Mouse (Mus musculus): ENCODE data around the gene Psme4. TPM values are rescaled to one million over a fixed set of nuclear protein-coding genes. Genes with fewer than 3 reads are reported as not detected.

Psme4 gene
- polyA plus RNA-seq, 1 experiment from 2014 or later = 16.4 TPM

DNA sequence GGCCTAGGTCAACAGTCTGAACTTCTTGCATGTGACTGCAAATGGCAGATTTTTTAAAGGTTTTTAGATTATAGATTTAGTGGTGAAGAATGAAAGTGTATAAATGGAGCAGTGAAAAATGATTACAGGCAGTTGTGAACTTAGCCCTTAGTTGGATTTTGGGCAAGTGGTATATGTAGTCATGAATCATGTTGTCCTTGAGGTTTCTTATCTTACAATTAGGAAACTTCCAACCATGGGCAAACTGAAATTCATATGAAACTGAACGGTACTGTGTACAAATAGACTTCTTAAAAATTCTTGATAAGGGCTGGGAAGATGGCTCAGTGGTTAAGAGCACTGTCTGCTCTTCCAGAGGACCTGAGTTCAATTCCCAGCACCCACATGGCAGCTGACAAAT lies 22.2 kb downstream of the Psme4 start:
- Histone ChIP-seq H3K4me3 (replicated peaks) (no peak overlapping the region), H3K36me3 (no peaks in the 10 kb centered on the region), H3K9me3 (no peaks in the 10 kb centered on the region), H3K27me3 (replicated peaks) (no peaks in the 10 kb centered on the region), H3K9ac (no peak overlapping the region), H3K4me2 (replicated peaks) (no peak overlapping the region), H3K4me1 (replicated peaks) (no peaks in the 10 kb centered on the region), H3K27ac (no peak overlapping the region)
- no peak for ATAC-seq
- 91% methylated on average over 1 of the region's 1 CpGs for WGBS

- Histone ChIP-seq H3K4me2 (replicated peaks) (no peak overlapping the region), H3K4me1 (replicated peaks) (no peaks in the 10 kb centered on the region), H3K9me3 (no peaks in the 10 kb centered on the region), H3K27ac (no peak overlapping the region), H3K9ac (no peak overlapping the region), H3K4me3 (replicated peaks) (no peak overlapping the region), H3K36me3 (no peaks in the 10 kb centered on the region), H3K27me3 (replicated peaks) (no peaks in the 10 kb centered on the region)
- WGBS = 91% methylated on average over 2 of the region's 2 CpGs
- no peak for ATAC-seq
These were observed 25.7 kb downstream of the Psme4 start for GRCm38 (mm10) chr11:30797236-30797635.

DNA sequence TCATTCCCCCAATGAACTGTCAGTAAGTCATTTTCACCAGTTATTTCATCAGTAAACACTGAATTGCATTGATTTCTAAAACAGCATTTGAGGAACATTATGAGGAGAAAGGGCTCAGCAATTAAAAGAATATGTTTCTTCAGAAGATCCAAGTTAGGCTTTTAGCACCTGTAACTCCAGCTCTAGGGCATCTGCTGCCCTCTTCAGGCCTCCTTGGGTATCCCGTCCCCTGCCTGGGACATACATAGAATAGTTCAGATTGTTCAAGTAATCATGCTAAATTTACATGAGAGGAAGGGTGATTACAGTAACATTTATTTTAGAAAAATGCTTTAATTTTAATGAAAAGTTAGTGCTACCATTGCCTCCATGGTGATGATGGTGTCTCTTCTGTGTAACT lies 28.0 kb downstream of the Psme4 start:
- H3K9ac ChIP-seq = no peak overlapping the region
- no peaks in the 10 kb centered on the region for H3K4me1 ChIP-seq (replicated peaks)
- no peaks in the 10 kb centered on the region for H3K27me3 ChIP-seq (replicated peaks)
- H3K4me3 ChIP-seq (replicated peaks) = no peak overlapping the region
- H3K4me2 ChIP-seq (replicated peaks) = no peak overlapping the region
- no peaks in the 10 kb centered on the region for H3K9me3 ChIP-seq
- 0 out of 2 replicates have a peak, but pooled peaks have one; percentile 47 for ATAC-seq
- 70% methylated on average over 1 of the region's 1 CpGs for WGBS
- no peaks in the 10 kb centered on the region for H3K36me3 ChIP-seq
- no peak overlapping the region for H3K27ac ChIP-seq

DNA sequence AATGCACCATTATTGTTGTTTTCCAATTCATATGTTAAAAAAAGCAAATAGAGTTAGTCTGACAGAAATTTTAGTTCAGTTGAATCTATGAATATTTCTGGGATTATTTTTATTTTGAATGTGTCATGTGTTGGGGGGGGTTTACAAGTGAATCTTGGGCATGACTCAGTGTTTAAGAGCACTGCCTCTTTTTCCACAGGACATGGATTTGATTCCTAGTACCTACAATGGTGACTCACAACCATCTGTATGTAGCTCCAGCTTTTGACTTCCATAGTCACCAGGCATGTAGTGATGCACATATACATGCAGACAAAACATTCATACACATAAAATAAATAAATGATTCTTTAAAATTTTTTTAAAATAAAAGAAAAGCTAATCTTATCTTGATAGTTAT lies 28.6 kb downstream of the Psme4 start:
- no peaks in the 10 kb centered on the region for H3K9me3 ChIP-seq
- no peaks in the 10 kb centered on the region for H3K36me3 ChIP-seq
- H3K4me1 ChIP-seq (replicated peaks) = no peaks in the 10 kb centered on the region
- no peak for ATAC-seq
- no peak overlapping the region for H3K27ac ChIP-seq
- no peak overlapping the region for H3K4me2 ChIP-seq (replicated peaks)
- no peak overlapping the region for H3K4me3 ChIP-seq (replicated peaks)
- H3K27me3 ChIP-seq (replicated peaks) = no peaks in the 10 kb centered on the region
- H3K9ac ChIP-seq = no peak overlapping the region

- Histone ChIP-seq H3K27ac (no peak overlapping the region), H3K4me2 (replicated peaks) (no peak overlapping the region), H3K9ac (no peak overlapping the region), H3K9me3 (no peaks in the 10 kb centered on the region), H3K36me3 (no peaks in the 10 kb centered on the region), H3K4me3 (replicated peaks) (no peak overlapping the region), H3K4me1 (replicated peaks) (no peaks in the 10 kb centered on the region), H3K27me3 (replicated peaks) (no peaks in the 10 kb centered on the region)
- no peak for ATAC-seq
- WGBS = 82% methylated on average over 1 of the region's 1 CpGs
These were observed 30.9 kb downstream of the Psme4 start for GRCm38 (mm10) chr11:30802421-30802820.

- ATAC-seq = no peak
- no peak overlapping the region for H3K27ac ChIP-seq
- H3K4me2 ChIP-seq (replicated peaks) = no peak overlapping the region
- H3K9me3 ChIP-seq = no peaks in the 10 kb centered on the region
- no peaks in the 10 kb centered on the region for H3K27me3 ChIP-seq (replicated peaks)
- H3K36me3 ChIP-seq = peaks cover 8% of the 10 kb centered on the region
- H3K9ac ChIP-seq = no peak overlapping the region
- no peaks in the 10 kb centered on the region for H3K4me1 ChIP-seq (replicated peaks)
- no peak overlapping the region for H3K4me3 ChIP-seq (replicated peaks)
- 77% methylated on average over 5 of the region's 5 CpGs for WGBS
These were observed 49.6 kb downstream of the Psme4 start for GRCm38 (mm10) chr11:30821116-30821515.

GRCm38 (mm10) chr11:30838793-30839192 lies 67.3 kb downstream of the Psme4 start:
- WGBS = 97% methylated on average over 2 of the region's 2 CpGs
- Histone ChIP-seq H3K4me2 (replicated peaks) (no peak overlapping the region), H3K9ac (no peak overlapping the region), H3K4me1 (replicated peaks) (no peaks in the 10 kb centered on the region), H3K27me3 (replicated peaks) (no peaks in the 10 kb centered on the region), H3K9me3 (no peaks in the 10 kb centered on the region), H3K27ac (no peak overlapping the region), H3K4me3 (replicated peaks) (no peak overlapping the region), H3K36me3 (peaks cover 3% of the 10 kb centered on the region; the same call in 1 of the 2 replicates)
- ATAC-seq = no peak

- 91% methylated on average over 1 of the region's 1 CpGs for WGBS
- no peaks in the 10 kb centered on the region for H3K27me3 ChIP-seq (replicated peaks)
- no peak for ATAC-seq
- no peak overlapping the region for H3K9ac ChIP-seq
- no peak overlapping the region for H3K27ac ChIP-seq
- H3K4me3 ChIP-seq (replicated peaks) = no peak overlapping the region
- no peaks in the 10 kb centered on the region for H3K9me3 ChIP-seq
- peaks cover 6% of the 10 kb centered on the region; the same call in 1 of the 2 replicates for H3K36me3 ChIP-seq
- no peak overlapping the region for H3K4me2 ChIP-seq (replicated peaks)
- no peaks in the 10 kb centered on the region for H3K4me1 ChIP-seq (replicated peaks)
These were observed 72.8 kb downstream of the Psme4 start for GRCm38 (mm10) chr11:30844355-30844754.

DNA sequence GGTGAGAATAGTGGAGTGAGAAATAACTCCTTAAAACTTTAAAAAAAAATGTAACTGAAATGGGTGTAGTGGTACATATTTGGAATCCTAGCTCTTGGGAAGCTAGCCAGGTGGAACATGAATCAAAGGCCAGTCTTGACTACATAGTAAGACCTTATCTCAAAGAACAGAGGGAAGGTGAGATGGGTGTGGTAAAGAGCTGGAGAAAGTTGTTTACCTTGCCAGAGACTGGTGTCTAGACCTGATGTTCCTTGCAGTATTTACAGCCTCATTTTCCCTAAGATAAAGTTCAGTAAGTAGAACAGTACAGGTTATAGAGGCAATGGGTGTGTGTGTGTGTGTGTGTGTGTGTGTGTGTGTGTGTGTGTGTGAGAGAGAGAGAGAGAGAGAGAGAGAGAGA lies 100.9 kb downstream of the Psme4 start:
- no peak for ATAC-seq
- Histone ChIP-seq H3K4me2 (replicated peaks) (no peak overlapping the region), H3K4me3 (replicated peaks) (no peak overlapping the region), H3K9ac (no peak overlapping the region), H3K27ac (no peak overlapping the region), H3K36me3 (peaks cover 7% of the 10 kb centered on the region; the same call in 1 of the 2 replicates), H3K9me3 (no peaks in the 10 kb centered on the region), H3K4me1 (replicated peaks) (no peaks in the 10 kb centered on the region), H3K27me3 (replicated peaks) (no peaks in the 10 kb centered on the region)

DNA sequence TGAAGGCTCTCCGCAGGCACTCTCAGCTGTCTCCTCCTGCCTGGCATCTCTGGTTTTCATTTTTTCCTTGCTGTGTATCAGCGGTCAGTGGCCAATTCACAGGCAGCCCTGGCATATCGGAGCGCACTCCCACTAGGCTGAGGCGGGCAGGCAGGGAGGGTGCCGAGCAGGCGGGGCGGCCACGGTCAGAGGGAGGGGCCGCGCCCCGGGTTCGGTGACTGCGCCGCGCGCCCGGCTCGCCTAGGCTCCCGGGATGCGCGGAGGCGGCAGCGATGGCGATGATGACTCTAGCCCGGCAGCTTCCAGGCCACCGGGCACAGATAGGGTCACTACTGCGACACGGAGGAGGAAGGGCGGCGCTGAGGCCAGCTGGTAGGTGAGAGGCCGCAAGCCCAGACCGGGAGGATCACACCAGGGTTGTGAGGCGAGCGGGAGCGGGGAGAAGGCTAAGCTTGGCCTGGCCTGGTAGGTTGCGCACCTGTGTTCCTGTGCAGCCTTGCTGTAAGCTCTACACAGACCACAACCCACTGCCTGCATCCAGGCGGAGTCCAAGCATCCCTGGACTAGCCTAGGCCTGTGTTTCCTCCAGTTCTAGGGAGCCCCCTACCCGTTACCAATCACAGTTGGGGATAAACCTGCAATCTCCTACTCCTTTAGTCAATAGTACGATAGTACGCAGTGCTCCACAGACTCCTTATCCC lies 113.8 kb downstream of the Psme4 start, which contains the start of the genes Gpr75 and Asb3:
Gpr75 (plus strand) TSS at position 188 of the 701 bp plus-strand sequence.
Asb3 (plus strand) TSS at position 246 of the 701 bp plus-strand sequence.
- Histone ChIP-seq H3K4me1 (replicated peaks) (0 out of 2 replicates have a peak, but pooled peaks cover 3% of the 10 kb centered on the region), H3K4me2 (replicated peaks) (peak within 1 kb of the TSS; percentile 89), H3K36me3 (no peaks in the 10 kb centered on the region), H3K27me3 (replicated peaks) (no peaks in the 10 kb centered on the region), H3K9ac (peak within 1 kb of the TSS; percentile 38; the same call in 1 of the 2 replicates), H3K9me3 (no peaks in the 10 kb centered on the region), H3K4me3 (replicated peaks) (peak within 1 kb of the TSS; percentile 42), H3K27ac (no peak within 1 kb of the TSS)
- WGBS = 4% methylated on average over 41 of the region's 41 CpGs
- peak; percentile 98 for ATAC-seq

GRCm38 (mm10) chr11:30888153-30888552 lies 116.6 kb downstream of the Psme4 start:
- Histone ChIP-seq H3K27ac (no peak overlapping the region), H3K27me3 (replicated peaks) (no peaks in the 10 kb centered on the region), H3K4me3 (replicated peaks) (no peak overlapping the region), H3K4me1 (replicated peaks) (0 out of 2 replicates have a peak, but pooled peaks cover 3% of the 10 kb centered on the region), H3K9ac (no peak overlapping the region), H3K4me2 (replicated peaks) (no peak overlapping the region), H3K9me3 (no peaks in the 10 kb centered on the region), H3K36me3 (no peaks in the 10 kb centered on the region)
- no peak for ATAC-seq
- 87% methylated on average over 2 of the region's 2 CpGs for WGBS

DNA sequence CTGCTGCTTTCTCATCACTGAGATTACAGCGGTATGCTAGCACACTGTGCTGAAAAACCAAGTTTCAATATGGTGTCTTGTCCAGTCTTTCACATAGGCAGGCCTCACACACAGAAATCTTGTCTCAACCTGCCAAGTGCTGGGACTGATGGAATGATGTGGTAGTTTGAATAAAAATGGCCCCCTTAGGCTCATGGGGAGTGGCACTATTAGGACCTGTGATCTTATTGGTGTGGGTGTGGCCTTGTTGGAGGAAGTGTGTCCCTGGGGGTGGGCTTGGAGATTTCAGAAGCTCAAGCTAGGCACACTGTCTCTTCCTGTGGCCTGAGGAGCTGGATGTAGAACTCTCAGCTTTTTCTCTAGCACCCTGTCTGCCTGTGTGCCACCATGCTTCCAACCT lies 124.7 kb downstream of the Psme4 start:
- Histone ChIP-seq H3K36me3 (no peaks in the 10 kb centered on the region), H3K9ac (no peak overlapping the region), H3K9me3 (no peaks in the 10 kb centered on the region), H3K4me2 (replicated peaks) (no peak overlapping the region), H3K27me3 (replicated peaks) (no peaks in the 10 kb centered on the region), H3K4me3 (replicated peaks) (no peak overlapping the region), H3K4me1 (replicated peaks) (no peaks in the 10 kb centered on the region), H3K27ac (no peak overlapping the region)
- no peak for ATAC-seq
- WGBS = 85% methylated on average over 1 of the region's 1 CpGs

GRCm38 (mm10) chr11:30899312-30899711 lies 127.8 kb downstream of the Psme4 start:
- no peak overlapping the region for H3K4me2 ChIP-seq (replicated peaks)
- H3K27me3 ChIP-seq (replicated peaks) = no peaks in the 10 kb centered on the region
- H3K36me3 ChIP-seq = no peaks in the 10 kb centered on the region
- H3K4me1 ChIP-seq (replicated peaks) = no peaks in the 10 kb centered on the region
- H3K9me3 ChIP-seq = no peaks in the 10 kb centered on the region
- no peak overlapping the region for H3K27ac ChIP-seq
- ATAC-seq = no peak
- no peak overlapping the region for H3K4me3 ChIP-seq (replicated peaks)
- no peak overlapping the region for H3K9ac ChIP-seq

All from intestine, embryonic 15.5 days (tissue).